Mouse (Mus musculus) heart, adult 2 months (tissue): Measurements from ENCODE around the gene Atp13a3. TPM values are rescaled to one million over a fixed set of nuclear protein-coding genes. Genes with fewer than 3 reads are reported as not detected.

ENCODE experiments used
- DNase-seq, 2 experiments: peaks; one replicate each; pipeline ENCODE4 v3.0.0; 2021
- H3K27ac ChIP-seq: fragments of 200-600 bp; 2 replicates; pipeline ENCODE4 v1.8.1; 2022
- H3K27me3 ChIP-seq: fragments of 200-500 bp; 2 replicates; pipeline ENCODE4 v1.6.1; 2012; ENCODE audit warnings: mild to moderate bottlenecking, low read length, inconsistent platforms, mixed read lengths; ENCODE audit not compliant: control insufficient read depth, insufficient read depth
- H3K36me3 ChIP-seq: fragments of 200-500 bp; 2 replicates; pipeline ENCODE4 v1.6.1; 2012; ENCODE audit warnings: low read length, inconsistent platforms; ENCODE audit not compliant: control insufficient read depth, insufficient read depth
- H3K4me1 ChIP-seq: fragments of 200-500 bp; 2 replicates; pipeline ENCODE4 v1.6.1; 2011; ENCODE audit warnings: low read length; ENCODE audit not compliant: control insufficient read depth, insufficient read depth
- H3K4me3 ChIP-seq: fragments of 200-600 bp; 2 replicates; pipeline ENCODE4 v1.8.1; 2022
- H3K79me2 ChIP-seq: fragments of 200-500 bp; replicated peaks from 2 replicates; pipeline ENCODE4 v1.6.1; 2012; ENCODE audit warnings: mild to moderate bottlenecking, inconsistent platforms, low read length, moderate library complexity, mixed read lengths; ENCODE audit not compliant: control insufficient read depth, insufficient read depth
- H3K9ac ChIP-seq: fragments of 200-500 bp; 2 replicates; pipeline ENCODE4 v1.6.1; 2012; ENCODE audit warnings: low read depth, mild to moderate bottlenecking, control low read depth, inconsistent platforms, low read length, mixed read lengths
- CTCF ChIP-seq: fragments of 200-600 bp; IDR thresholded peaks from 2 replicates; pipeline ENCODE4 v1.8.1; 2022; ENCODE audit warnings: antibody characterized with exemption, mild to moderate bottlenecking, moderate library complexity
- EP300 ChIP-seq: fragments of 200-500 bp; IDR thresholded peaks from 2 replicates; pipeline ENCODE4 v1.6.1; 2011; ENCODE audit warnings: low read depth, low read length, control low read depth; ENCODE audit not compliant: insufficient read depth
- POLR2A ChIP-seq: fragments of 200-500 bp; IDR thresholded peaks from 2 replicates; pipeline ENCODE4 v1.6.1; 2011; ENCODE audit warnings: mild to moderate bottlenecking, low read depth, low read length, control low read depth; ENCODE audit not compliant: insufficient read depth
- WGBS: fragments of 180-500 bp; shearing (Covaris S2); methylation state at CpG from one replicate; pipeline ENCODE4 v1.1.7; 2018; 5-methylcytosine and 5-hydroxymethylcytosine counted together
- intact Hi-C: fragments of 180-260 bp; cut with DNase I; formaldehyde crosslinking; loops from one replicate; pipeline ENCODE4 v1.15.1; 2025
- polyA plus RNA-seq: library from polyadenylated mRNA; depleted of rRNA; stranded (reverse); fragments of >200 nt; gene quantifications from 2 replicates; pipeline ENCODE4 v1.2.3, GENCODE M21; 2012
- total RNA-seq, 2 experiments: library from RNA; stranded (reverse); gene quantifications; 2 replicates each; pipeline ENCODE4 v1.2.3; 2021

Gene Atp13a3
- total and polyA plus RNA-seq, 3 experiments: 10.6 to 54.7 (median 48.2) TPM

- H3K4me1 ChIP-seq: no peaks in the 10 kb centered on the region
- no peak for DNase-seq
- 87% methylated on average over 7 of the region's 7 CpGs for WGBS
- H3K36me3 ChIP-seq: no peaks in the 10 kb centered on the region
- no peak overlapping the region for H3K4me3 ChIP-seq
- H3K27ac ChIP-seq: no peak overlapping the region
- TF ChIP-seq EP300: no peak
- TF ChIP-seq CTCF: no peak
- no peak overlapping the region for H3K9ac ChIP-seq
- no peaks in the 10 kb centered on the region for H3K27me3 ChIP-seq
- H3K79me2 ChIP-seq: no peaks in the 10 kb centered on the region
- intact Hi-C loops: no loop called here
Measured at GRCm38 (mm10) chr16:30295106-30295505, 110.7 kb downstream of the Atp13a3 start.

- H3K27ac ChIP-seq: no peak overlapping the region
- TF ChIP-seq EP300: no peak
- no peak for TF ChIP-seq POLR2A
- no peak for TF ChIP-seq CTCF
- intact Hi-C loops: no loop called here
- WGBS: 78% methylated on average over 6 of the region's 6 CpGs
- H3K4me3 ChIP-seq: no peak overlapping the region
- no peaks in the 10 kb centered on the region for H3K4me1 ChIP-seq
- DNase-seq: no peak
- no peaks in the 10 kb centered on the region; the same call in 1 of the 2 replicates for H3K27me3 ChIP-seq
- H3K79me2 ChIP-seq: no peaks in the 10 kb centered on the region
- no peaks in the 10 kb centered on the region for H3K36me3 ChIP-seq
- no peak overlapping the region for H3K9ac ChIP-seq
Measured at GRCm38 (mm10) chr16:30290436-30290835, 115.3 kb downstream of the Atp13a3 start.

- no peaks in the 10 kb centered on the region for H3K79me2 ChIP-seq
- peaks cover 4% of the 10 kb centered on the region; the same call in 1 of the 2 replicates for H3K27me3 ChIP-seq
- intact Hi-C loops: no loop called here
- 84% methylated on average over 4 of the region's 4 CpGs for WGBS
- no peaks in the 10 kb centered on the region for H3K36me3 ChIP-seq
- no peak overlapping the region for H3K4me3 ChIP-seq
- H3K4me1 ChIP-seq: peaks cover 4% of the 10 kb centered on the region
- no peak for DNase-seq
- no peak for TF ChIP-seq POLR2A
- no peak for TF ChIP-seq EP300
- TF ChIP-seq CTCF: no peak
- H3K9ac ChIP-seq: no peak overlapping the region
- no peak overlapping the region for H3K27ac ChIP-seq
Measured at GRCm38 (mm10) chr16:30285701-30286100, 120.1 kb downstream of the Atp13a3 start.

- Histone ChIP-seq H3K9ac (no peak overlapping the region), H3K4me1 (peaks cover 4% of the 10 kb centered on the region), H3K27me3 (peaks cover 4% of the 10 kb centered on the region; the same call in 1 of the 2 replicates), H3K36me3 (no peaks in the 10 kb centered on the region), H3K27ac (no peak overlapping the region), H3K4me3 (no peak overlapping the region), H3K79me2 (no peaks in the 10 kb centered on the region)
- intact Hi-C loops: no loop called here
- TF ChIP-seq EP300 (no peak), CTCF (peak; percentile 77)
- 4% methylated on average over 15 of the region's 15 CpGs for WGBS
- peak; percentile 21 to 48 for DNase-seq
Measured at GRCm38 (mm10) chr16:30283743-30284337, 121.9 kb downstream of the Atp13a3 start.

GRCm38 (mm10) chr16:30282844-30283495, 122.8 kb downstream of the Atp13a3 start, which contains the start of gene Lrrc15:
Gene Lrrc15, minus strand, starts transcription at chr16:30283256.
- Histone ChIP-seq H3K27ac (no peak within 1 kb of the TSS), H3K4me1 (peaks cover 4% of the 10 kb centered on the region), H3K36me3 (no peaks in the 10 kb centered on the region), H3K27me3 (peaks cover 4% of the 10 kb centered on the region; the same call in 1 of the 2 replicates), H3K9ac (no peak within 1 kb of the TSS), H3K4me3 (peak within 1 kb of the TSS; percentile 16; the same call in 1 of the 2 replicates), H3K79me2 (no peaks in the 10 kb centered on the region)
- intact Hi-C loops: no loop called here
- no peak for DNase-seq
- 9% methylated on average over 34 of the region's 34 CpGs for WGBS
- TF ChIP-seq POLR2A: no peak
- TF ChIP-seq EP300: no peak
- TF ChIP-seq CTCF: peak; percentile 42

GRCm38 (mm10) chr16:30280676-30281297, 125.0 kb downstream of the Atp13a3 start:
- no peak overlapping the region for H3K27ac ChIP-seq
- DNase-seq: no peak
- intact Hi-C loops: no loop called here
- peaks cover 4% of the 10 kb centered on the region; the same call in 1 of the 2 replicates for H3K27me3 ChIP-seq
- no peak overlapping the region for H3K4me3 ChIP-seq
- H3K4me1 ChIP-seq: peaks cover 4% of the 10 kb centered on the region
- H3K79me2 ChIP-seq: no peaks in the 10 kb centered on the region
- H3K36me3 ChIP-seq: no peaks in the 10 kb centered on the region
- 36% methylated on average over 4 of the region's 4 CpGs for WGBS
- TF ChIP-seq CTCF (no peak), POLR2A (no peak), EP300 (no peak)
- no peak overlapping the region for H3K9ac ChIP-seq
